Mouse (Mus musculus): Measurements from ENCODE around the gene Gm20388. TPM values are rescaled to one million over a fixed set of nuclear protein-coding genes. Genes with fewer than 3 reads are reported as not detected.

Gm20388 gene
- polyA plus RNA-seq, 1 experiment from 2014 or later = not detected

DNA sequence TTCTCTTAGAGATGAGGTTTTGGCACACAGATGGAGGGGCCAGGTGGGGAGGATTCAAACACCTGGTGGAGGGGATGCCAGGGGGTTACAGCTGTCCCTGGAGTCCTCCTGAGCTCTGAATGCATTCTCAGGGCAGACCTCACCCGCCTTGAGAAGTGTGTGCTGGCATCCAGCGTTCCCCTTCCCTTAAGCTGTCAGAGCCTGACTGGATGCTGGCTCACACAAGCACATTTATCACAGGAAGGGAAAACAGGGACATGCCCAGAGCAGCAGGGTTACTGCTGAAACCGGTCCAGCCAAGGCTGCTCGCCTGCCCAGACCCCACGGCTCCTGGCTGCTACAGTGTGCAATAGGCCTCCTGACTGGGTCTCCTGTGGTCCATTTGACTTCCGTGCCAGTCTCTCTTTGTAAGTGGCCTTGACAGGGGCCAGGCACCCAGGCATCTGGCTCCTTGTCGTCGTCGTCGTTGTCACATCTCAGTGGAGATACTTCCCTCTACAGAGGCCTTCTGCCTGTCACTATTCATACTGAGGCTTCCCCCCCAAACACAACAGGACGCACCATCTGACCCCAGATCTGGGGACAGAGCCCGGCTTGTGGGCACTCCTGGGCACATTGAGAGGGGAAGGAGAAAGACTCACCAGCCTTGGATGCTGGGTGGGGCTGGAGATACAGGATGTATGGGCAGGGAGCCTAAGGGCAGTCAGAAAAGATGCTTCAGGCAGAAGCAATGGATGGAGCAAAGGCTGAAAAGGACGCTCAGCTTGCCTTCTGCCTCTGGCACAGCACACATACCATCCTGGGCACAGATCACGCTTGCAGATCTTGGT is 2810.4 kb downstream of the Gm20388 start:
- Histone ChIP-seq H3K4me3 (ENCODE audit: low read depth, low read length) (no peak overlapping the region), H3K9ac (ENCODE audit: low read depth, low read length) (no peak overlapping the region), H3K4me1 (replicated peaks; ENCODE audit: control insufficient read depth, insufficient read depth, low read length) (no peaks in the 10 kb centered on the region), H3K27ac (ENCODE audit: low read depth, low read length) (no peak overlapping the region), H3K4me2 (replicated peaks; ENCODE audit: low read depth) (no peak overlapping the region), H3K36me3 (ENCODE audit: control insufficient read depth, insufficient read depth) (no peaks in the 10 kb centered on the region), H3K9me3 (ENCODE audit: control insufficient read depth) (no peaks in the 10 kb centered on the region), H3K27me3 (replicated peaks; ENCODE audit: control insufficient read depth, insufficient read depth, low read length) (peaks cover 24% of the 10 kb centered on the region)
- no peak for TF ChIP-seq CTCF (IDR thresholded peaks at IDR 0.05; ENCODE audit: low read depth)
- ATAC-seq = no peak
- WGBS = 62% methylated on average over 14 of the region's 14 CpGs

DNA sequence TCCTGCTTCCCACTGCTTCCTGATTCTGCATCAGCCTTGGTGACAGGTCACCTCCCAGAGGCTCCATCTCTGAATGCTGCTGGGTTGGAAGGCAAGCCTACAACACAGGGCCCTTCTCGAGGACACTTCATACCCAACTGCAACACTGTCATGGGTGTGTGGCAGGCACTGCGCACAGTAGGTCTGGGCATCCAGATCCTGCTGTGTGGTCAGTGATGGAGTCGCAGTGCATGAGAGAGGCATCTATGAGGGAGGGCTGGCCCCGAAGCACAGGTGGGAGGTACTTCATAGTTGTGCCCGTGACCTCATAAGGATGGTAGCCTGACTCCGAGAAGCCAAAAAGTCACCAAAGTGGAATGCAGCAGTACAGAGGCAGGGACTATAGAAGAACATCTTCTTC is 2814.5 kb downstream of the Gm20388 start:
- Histone ChIP-seq H3K4me2 (replicated peaks; ENCODE audit: low read depth) (no peak overlapping the region), H3K27me3 (replicated peaks; ENCODE audit: control insufficient read depth, insufficient read depth, low read length) (peaks cover 16% of the 10 kb centered on the region), H3K36me3 (ENCODE audit: control insufficient read depth, insufficient read depth) (no peaks in the 10 kb centered on the region), H3K9ac (ENCODE audit: low read depth, low read length) (no peak overlapping the region), H3K27ac (ENCODE audit: low read depth, low read length) (no peak overlapping the region), H3K9me3 (ENCODE audit: control insufficient read depth) (no peaks in the 10 kb centered on the region), H3K4me1 (replicated peaks; ENCODE audit: control insufficient read depth, insufficient read depth, low read length) (no peaks in the 10 kb centered on the region), H3K4me3 (ENCODE audit: low read depth, low read length) (no peak overlapping the region)
- no peak for ATAC-seq
- TF ChIP-seq CTCF (IDR thresholded peaks at IDR 0.05; ENCODE audit: low read depth) = no peak
- 92% methylated on average over 6 of the region's 6 CpGs for WGBS

DNA sequence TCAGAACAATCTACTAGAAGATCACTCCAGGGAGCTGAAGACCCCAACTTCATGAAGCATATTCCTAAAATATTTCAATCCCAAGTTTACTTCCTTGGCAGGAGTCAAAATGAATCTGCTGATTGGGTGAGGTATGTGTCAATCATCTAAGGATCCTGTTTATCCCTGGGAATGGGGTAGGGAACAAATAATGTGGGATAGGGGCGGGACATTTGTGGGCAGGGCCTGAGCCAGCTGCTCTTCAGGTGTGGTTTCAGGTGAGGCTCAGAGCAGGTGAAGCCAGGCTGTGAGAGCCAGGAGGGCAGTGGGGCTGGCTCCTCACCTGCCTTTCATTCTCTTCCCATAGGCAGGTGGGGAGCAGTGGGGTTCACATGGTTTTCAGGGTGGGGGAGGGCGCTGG is 2816.1 kb downstream of the Gm20388 start:
- Histone ChIP-seq H3K27ac (ENCODE audit: low read depth, low read length) (no peak overlapping the region), H3K27me3 (replicated peaks; ENCODE audit: control insufficient read depth, insufficient read depth, low read length) (0 out of 2 replicates have a peak, but pooled peaks cover 4% of the 10 kb centered on the region), H3K9me3 (ENCODE audit: control insufficient read depth) (no peaks in the 10 kb centered on the region), H3K36me3 (ENCODE audit: control insufficient read depth, insufficient read depth) (no peaks in the 10 kb centered on the region), H3K4me2 (replicated peaks; ENCODE audit: low read depth) (no peak overlapping the region), H3K4me3 (ENCODE audit: low read depth, low read length) (no peak overlapping the region), H3K4me1 (replicated peaks; ENCODE audit: control insufficient read depth, insufficient read depth, low read length) (no peaks in the 10 kb centered on the region), H3K9ac (ENCODE audit: low read depth, low read length) (no peak overlapping the region)
- TF ChIP-seq CTCF (IDR thresholded peaks at IDR 0.05; ENCODE audit: low read depth) = no peak
- 53% methylated on average over 2 of the region's 2 CpGs for WGBS
- ATAC-seq = no peak

DNA sequence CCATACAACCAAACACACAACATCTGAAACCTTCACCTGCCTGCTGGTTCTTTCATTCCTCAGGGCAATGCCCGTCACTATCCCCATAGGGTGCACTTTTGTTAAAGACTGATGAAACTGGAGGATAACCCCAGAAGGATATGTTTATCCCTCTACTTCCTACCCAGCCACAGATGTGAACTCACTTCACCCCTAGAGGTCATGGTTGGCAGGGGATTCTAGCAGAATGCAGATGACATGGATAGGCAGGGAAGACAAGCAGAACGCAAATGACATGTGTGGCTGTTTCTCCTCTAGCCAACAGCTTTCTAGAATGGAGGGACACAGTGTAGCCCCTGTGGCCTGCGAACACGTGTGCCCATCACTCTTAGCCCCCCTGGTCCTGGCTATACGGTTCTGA is 2816.8 kb downstream of the Gm20388 start:
- H3K4me3 ChIP-seq (ENCODE audit: low read depth, low read length) = no peak overlapping the region
- no peaks in the 10 kb centered on the region for H3K9me3 ChIP-seq (ENCODE audit: control insufficient read depth)
- H3K36me3 ChIP-seq (ENCODE audit: control insufficient read depth, insufficient read depth) = no peaks in the 10 kb centered on the region
- no peaks in the 10 kb centered on the region for H3K4me1 ChIP-seq (replicated peaks; ENCODE audit: control insufficient read depth, insufficient read depth, low read length)
- no peak for ATAC-seq
- no peak overlapping the region for H3K9ac ChIP-seq (ENCODE audit: low read depth, low read length)
- H3K4me2 ChIP-seq (replicated peaks; ENCODE audit: low read depth) = no peak overlapping the region
- TF ChIP-seq CTCF (IDR thresholded peaks at IDR 0.05; ENCODE audit: low read depth) = 0 out of 2 replicates have a peak, but pooled peaks have one; percentile 3
- no peak overlapping the region for H3K27ac ChIP-seq (ENCODE audit: low read depth, low read length)
- WGBS = 64% methylated on average over 5 of the region's 5 CpGs
- 0 out of 2 replicates have a peak, but pooled peaks cover 4% of the 10 kb centered on the region for H3K27me3 ChIP-seq (replicated peaks; ENCODE audit: control insufficient read depth, insufficient read depth, low read length)

DNA sequence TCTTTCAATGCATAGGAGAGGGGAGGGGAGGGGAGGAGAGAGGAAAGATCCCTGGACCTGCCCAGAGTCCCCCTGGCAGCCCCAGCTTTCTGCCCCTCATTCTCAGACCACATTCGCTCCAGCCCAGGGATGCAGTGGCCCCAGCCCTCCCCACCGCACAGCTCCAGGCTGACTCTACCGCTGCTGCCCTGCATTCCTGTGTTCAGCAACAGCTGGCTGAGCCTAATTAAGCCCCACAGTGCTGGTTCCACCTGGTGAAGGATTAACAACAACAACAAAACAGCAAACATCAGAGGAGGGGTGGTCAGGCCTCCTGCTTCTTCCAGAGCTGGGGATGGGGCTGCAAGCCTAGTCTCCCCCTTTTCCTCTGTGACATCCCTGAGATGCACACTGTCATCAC is 2818.0 kb downstream of the Gm20388 start:
- TF ChIP-seq CTCF (IDR thresholded peaks at IDR 0.05; ENCODE audit: low read depth) = no peak
- Histone ChIP-seq H3K4me2 (replicated peaks; ENCODE audit: low read depth) (no peak overlapping the region), H3K9me3 (ENCODE audit: control insufficient read depth) (no peaks in the 10 kb centered on the region), H3K4me3 (ENCODE audit: low read depth, low read length) (no peak overlapping the region), H3K27ac (ENCODE audit: low read depth, low read length) (no peak overlapping the region), H3K4me1 (replicated peaks; ENCODE audit: control insufficient read depth, insufficient read depth, low read length) (no peaks in the 10 kb centered on the region), H3K9ac (ENCODE audit: low read depth, low read length) (no peak overlapping the region), H3K27me3 (replicated peaks; ENCODE audit: control insufficient read depth, insufficient read depth, low read length) (0 out of 2 replicates have a peak, but pooled peaks cover 5% of the 10 kb centered on the region), H3K36me3 (ENCODE audit: control insufficient read depth, insufficient read depth) (no peaks in the 10 kb centered on the region)
- 28% methylated on average over 3 of the region's 3 CpGs for WGBS
- ATAC-seq = no peak

DNA sequence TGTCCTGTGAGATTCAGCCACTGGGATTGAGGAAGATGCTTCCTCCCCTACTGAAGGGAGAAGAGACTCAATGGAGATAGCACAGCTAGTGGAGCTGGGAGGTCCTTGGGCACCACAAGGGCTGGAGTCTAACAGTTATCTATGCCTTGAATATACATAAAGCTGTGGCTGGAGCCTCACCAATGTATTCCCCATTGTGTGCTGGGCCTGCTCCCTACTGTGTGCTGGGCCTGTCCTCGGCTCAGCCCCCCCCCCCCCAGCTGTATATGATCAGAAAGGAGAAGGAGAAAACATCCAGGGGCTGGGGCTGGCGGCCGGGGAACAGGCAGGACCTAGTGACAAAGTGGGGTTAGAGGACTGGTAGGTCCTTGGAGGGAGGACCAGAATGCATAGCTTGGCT is 2824.5 kb downstream of the Gm20388 start:
- Histone ChIP-seq H3K9ac (ENCODE audit: low read depth, low read length) (no peak overlapping the region), H3K27ac (ENCODE audit: low read depth, low read length) (no peak overlapping the region), H3K9me3 (ENCODE audit: control insufficient read depth) (no peaks in the 10 kb centered on the region), H3K4me3 (ENCODE audit: low read depth, low read length) (no peak overlapping the region), H3K4me1 (replicated peaks; ENCODE audit: control insufficient read depth, insufficient read depth, low read length) (no peaks in the 10 kb centered on the region), H3K27me3 (replicated peaks; ENCODE audit: control insufficient read depth, insufficient read depth, low read length) (0 out of 2 replicates have a peak, but pooled peaks cover 6% of the 10 kb centered on the region), H3K36me3 (ENCODE audit: control insufficient read depth, insufficient read depth) (no peaks in the 10 kb centered on the region), H3K4me2 (replicated peaks; ENCODE audit: low read depth) (no peak overlapping the region)
- no peak for ATAC-seq
- WGBS = 67% methylated on average over 3 of the region's 3 CpGs
- TF ChIP-seq CTCF (IDR thresholded peaks at IDR 0.05; ENCODE audit: low read depth) = no peak
